Mouse (Mus musculus) midbrain, embryonic 14.5 days (tissue): ENCODE measurements around the gene Egfl7. TPM values are rescaled to one million over a fixed set of nuclear protein-coding genes. Genes with fewer than 3 reads are reported as not detected.

ENCODE experiments used
- ATAC-seq: fragments of 200-750 bp; cut with Nextera tagmentation; 2 replicates; pipeline ENCODE4 v1.8.0; 2017; ENCODE audit warnings: moderate number of reproducible peaks, moderate library complexity; ENCODE audit not compliant: low FRiP score, low TSS enrichment
- DNase-seq: peaks from one replicate; pipeline ENCODE4 v3.0.0-alpha.2; 2015
- H3K27ac ChIP-seq: fragments of 300-500 bp; sonication (generic); replicated peaks from 2 replicates; pipeline ENCODE4 v1.5.1; 2014; ENCODE audit warnings: mild to moderate bottlenecking, low read depth, low read length, moderate library complexity
- H3K27me3 ChIP-seq: fragments of 300-500 bp; sonication (generic); 2 replicates; pipeline ENCODE4 v1.6.1; 2014; ENCODE audit warnings: low read length, control low read depth, mixed read lengths; ENCODE audit not compliant: control insufficient read depth, insufficient read depth
- H3K36me3 ChIP-seq: fragments of 300-500 bp; sonication (generic); 2 replicates; pipeline ENCODE4 v1.6.1; 2014; ENCODE audit warnings: low read length, control low read depth; ENCODE audit not compliant: control insufficient read depth, insufficient read depth
- H3K4me1 ChIP-seq: fragments of 300-500 bp; sonication (generic); 2 replicates; pipeline ENCODE4 v1.6.1; 2014; ENCODE audit warnings: mild to moderate bottlenecking, antibody characterized with exemption, low read length, control low read depth; ENCODE audit not compliant: control insufficient read depth, insufficient read depth
- H3K4me2 ChIP-seq: fragments of 300-500 bp; sonication (generic); 2 replicates; pipeline ENCODE4 v1.6.1; 2014; ENCODE audit warnings: mild to moderate bottlenecking, low read length, moderate library complexity
- H3K4me3 ChIP-seq: fragments of 300-500 bp; sonication (generic); replicated peaks from 2 replicates; pipeline ENCODE4 v1.5.1; 2014; ENCODE audit warnings: low read depth, low read length
- H3K9ac ChIP-seq: fragments of 300-500 bp; sonication (generic); replicated peaks from 2 replicates; pipeline ENCODE4 v1.6.1; 2014; ENCODE audit warnings: mild to moderate bottlenecking, low read length, moderate library complexity
- H3K9me3 ChIP-seq: fragments of 300-500 bp; sonication (generic); 2 replicates; pipeline ENCODE4 v1.6.1; 2016; ENCODE audit warnings: low read length, control low read depth, mixed read lengths; ENCODE audit not compliant: control insufficient read depth
- WGBS: fragments of 180-500 bp; shearing (Covaris S2); extraction: QIAGEN DNeasy Blood & Tissue Kit; methylation state at CpG from one replicate; pipeline ENCODE4 v1.1.7; 2014; 5-methylcytosine and 5-hydroxymethylcytosine counted together
- polyA plus RNA-seq: library from polyadenylated mRNA; unstranded; fragments of >200 nt; fragmentation: Nextera tagmentation; extraction: Ambion mirVana; gene quantifications from 2 replicates; pipeline ENCODE4 v1.2.1, GENCODE M21; 2014

The Egfl7 gene
- polyA plus RNA-seq, 1 experiment from 2014 or later = 51.1 TPM

GRCm38 (mm10) chr2:26605331-26605730, 25.5 kb downstream of the Egfl7 start:
- no peaks in the 10 kb centered on the region for H3K9me3 ChIP-seq
- 0 out of 2 replicates have a peak, but pooled peaks cover 5% of the 10 kb centered on the region for H3K4me1 ChIP-seq
- no peak for ATAC-seq
- 86% methylated on average over 8 of the region's 8 CpGs for WGBS
- no peaks in the 10 kb centered on the region for H3K36me3 ChIP-seq
- H3K4me2 ChIP-seq = no peak overlapping the region
- H3K9ac ChIP-seq = no peak overlapping the region
- no peak for DNase-seq
- no peak overlapping the region for H3K4me3 ChIP-seq
- H3K27me3 ChIP-seq = peaks cover 23% of the 10 kb centered on the region
- no peak overlapping the region for H3K27ac ChIP-seq

GRCm38 (mm10) chr2:26606579-26606978, 26.8 kb downstream of the Egfl7 start:
- H3K9ac ChIP-seq = no peak overlapping the region
- DNase-seq (no peak), ATAC-seq (no peak)
- WGBS = 81% methylated on average over 3 of the region's 3 CpGs
- no peak overlapping the region for H3K4me2 ChIP-seq
- no peaks in the 10 kb centered on the region for H3K9me3 ChIP-seq
- H3K27ac ChIP-seq = no peak overlapping the region
- H3K27me3 ChIP-seq = peaks cover 23% of the 10 kb centered on the region
- H3K4me3 ChIP-seq = no peak overlapping the region
- H3K4me1 ChIP-seq = 0 out of 2 replicates have a peak, but pooled peaks cover 5% of the 10 kb centered on the region
- H3K36me3 ChIP-seq = no peaks in the 10 kb centered on the region

- WGBS = 62% methylated on average over 6 of the region's 6 CpGs
- peak; percentile 16 for DNase-seq
Measured at GRCm38 (mm10) chr2:26607056-26607910, 27.5 kb downstream of the Egfl7 start.

GRCm38 (mm10) chr2:26608781-26609180, 29.0 kb downstream of the Egfl7 start:
- ATAC-seq (no peak), DNase-seq (no peak)
- H3K4me1 ChIP-seq = 0 out of 2 replicates have a peak, but pooled peaks cover under 1% of the 10 kb centered on the region
- no peak overlapping the region for H3K4me3 ChIP-seq
- H3K36me3 ChIP-seq = no peaks in the 10 kb centered on the region
- H3K9me3 ChIP-seq = no peaks in the 10 kb centered on the region
- H3K27me3 ChIP-seq = peaks cover 10% of the 10 kb centered on the region
- H3K9ac ChIP-seq = no peak overlapping the region
- no peak overlapping the region for H3K27ac ChIP-seq
- no peak overlapping the region for H3K4me2 ChIP-seq

More at GRCm38 (mm10) chr2:26607056-26607910, 27.5 kb downstream of the Egfl7 start:
- Histone ChIP-seq H3K9ac (no peak overlapping the region), H3K4me2 (no peak overlapping the region), H3K36me3 (no peaks in the 10 kb centered on the region), H3K4me3 (no peak overlapping the region), H3K9me3 (no peaks in the 10 kb centered on the region), H3K27ac (no peak overlapping the region), H3K27me3 (peaks cover 23% of the 10 kb centered on the region), H3K4me1 (0 out of 2 replicates have a peak, but pooled peaks cover 5% of the 10 kb centered on the region)
- ATAC-seq = no peak

GRCm38 (mm10) chr2:26609261-26609661, 29.4 kb downstream of the Egfl7 start:
- DNase-seq = no peak
- no peaks in the 10 kb centered on the region for H3K4me1 ChIP-seq
- H3K27me3 ChIP-seq = peaks cover 7% of the 10 kb centered on the region; the same call in 1 of the 2 replicates
- H3K9ac ChIP-seq = no peak overlapping the region
- no peak overlapping the region for H3K27ac ChIP-seq
- H3K4me2 ChIP-seq = no peak overlapping the region
- ATAC-seq = no peak
- no peak overlapping the region for H3K4me3 ChIP-seq
- no peaks in the 10 kb centered on the region for H3K36me3 ChIP-seq
- no peaks in the 10 kb centered on the region for H3K9me3 ChIP-seq

GRCm38 (mm10) chr2:26610526-26610925, 30.7 kb downstream of the Egfl7 start:
- no peak for ATAC-seq
- Histone ChIP-seq H3K27me3 (no peaks in the 10 kb centered on the region), H3K9me3 (no peaks in the 10 kb centered on the region), H3K9ac (no peak overlapping the region), H3K4me2 (no peak overlapping the region), H3K27ac (no peak overlapping the region), H3K4me3 (no peak overlapping the region), H3K36me3 (no peaks in the 10 kb centered on the region), H3K4me1 (no peaks in the 10 kb centered on the region)
- 68% methylated on average over 3 of the region's 3 CpGs for WGBS
- no peak for DNase-seq

GRCm38 (mm10) chr2:26611054-26611453, 31.2 kb downstream of the Egfl7 start:
- Histone ChIP-seq H3K4me2 (no peak overlapping the region), H3K27me3 (no peaks in the 10 kb centered on the region)

GRCm38 (mm10) chr2:26611896-26612295, 32.1 kb downstream of the Egfl7 start:
- Histone ChIP-seq H3K9ac (no peak overlapping the region), H3K4me2 (no peak overlapping the region), H3K4me1 (no peaks in the 10 kb centered on the region), H3K36me3 (no peaks in the 10 kb centered on the region), H3K27me3 (no peaks in the 10 kb centered on the region), H3K9me3 (no peaks in the 10 kb centered on the region), H3K27ac (no peak overlapping the region), H3K4me3 (no peak overlapping the region)
- ATAC-seq = no peak
- DNase-seq = no peak

More at GRCm38 (mm10) chr2:26611054-26611453, 31.2 kb downstream of the Egfl7 start:
- no peak for ATAC-seq
- Histone ChIP-seq H3K4me1 (no peaks in the 10 kb centered on the region), H3K36me3 (no peaks in the 10 kb centered on the region), H3K27ac (no peak overlapping the region), H3K9ac (no peak overlapping the region), H3K4me3 (no peak overlapping the region), H3K9me3 (no peaks in the 10 kb centered on the region)
- no peak for DNase-seq

- DNase-seq (no peak), ATAC-seq (no peak)
- no peaks in the 10 kb centered on the region for H3K27me3 ChIP-seq
- no peaks in the 10 kb centered on the region for H3K9me3 ChIP-seq
- H3K9ac ChIP-seq = no peak overlapping the region
- H3K36me3 ChIP-seq = no peaks in the 10 kb centered on the region
- H3K4me3 ChIP-seq = no peak overlapping the region
- H3K4me2 ChIP-seq = no peak overlapping the region
- WGBS = 82% methylated on average over 5 of the region's 5 CpGs
- H3K4me1 ChIP-seq = no peaks in the 10 kb centered on the region
- H3K27ac ChIP-seq = no peak overlapping the region
Measured at GRCm38 (mm10) chr2:26614903-26615302, 35.1 kb downstream of the Egfl7 start.
